Mouse (Mus musculus) testis, postnatal 14 days (tissue): ENCODE measurements around the gene Gm20708.

Experiments
- DNase-seq: peaks from one replicate; pipeline ENCODE4 v3.0.0; 2021; ENCODE audit warnings: low spot score

Gm20708 gene

DNA sequence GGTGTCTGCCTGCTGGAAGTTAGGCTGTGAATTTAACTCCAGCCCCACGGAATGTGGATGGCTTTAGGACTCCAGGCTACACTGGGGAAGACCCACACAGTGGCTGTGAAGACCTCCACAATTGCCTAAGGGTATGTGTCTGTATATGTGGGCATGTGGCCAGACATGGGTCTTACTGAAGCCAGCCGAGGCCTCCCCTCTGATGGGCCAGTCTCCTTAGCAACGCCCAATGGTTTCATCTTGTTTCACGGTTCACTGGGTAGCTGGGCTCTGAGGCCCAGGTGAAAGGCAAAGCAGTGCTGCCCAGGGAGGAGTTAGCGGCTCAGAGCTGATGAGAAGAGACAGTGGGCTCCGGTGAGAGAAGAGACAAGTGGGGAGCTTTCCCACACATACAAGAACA, 56.5 kb downstream of the Gm20708 start:
- DNase-seq, result no peak

DNA sequence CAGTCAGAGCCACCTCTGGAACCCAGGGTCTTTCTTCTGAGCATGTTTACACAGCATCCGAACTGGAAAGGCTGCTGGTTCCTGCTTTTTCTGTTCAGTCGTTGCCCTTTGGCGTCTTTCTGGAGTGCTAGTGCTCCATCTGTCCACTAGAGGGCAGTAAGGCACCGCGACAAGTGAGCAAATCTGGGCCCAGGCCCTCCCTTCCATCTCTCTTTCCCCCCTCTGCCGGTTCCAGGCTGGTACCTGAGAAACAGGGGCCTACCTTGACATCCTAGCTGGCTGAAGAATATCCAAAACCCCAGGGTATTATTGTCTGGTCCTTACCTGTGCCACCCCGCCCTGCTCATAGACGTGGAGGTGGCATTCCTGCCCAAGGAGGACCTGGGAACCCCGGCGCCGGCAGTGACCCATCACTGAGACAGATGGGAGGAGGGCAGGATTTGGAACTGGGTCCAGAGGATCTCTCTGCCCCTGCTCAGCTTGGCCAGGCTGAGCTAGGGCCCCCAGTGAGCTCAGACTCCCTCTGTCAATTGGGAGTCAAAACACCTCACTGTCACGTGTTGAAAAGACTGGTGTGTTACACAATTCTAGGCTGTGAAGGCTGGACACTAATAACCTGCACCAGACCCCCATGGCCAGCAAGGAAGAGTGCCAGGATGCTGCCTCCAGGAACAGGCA, 61.4 kb downstream of the Gm20708 start:
- peak; percentile 62 for DNase-seq

DNA sequence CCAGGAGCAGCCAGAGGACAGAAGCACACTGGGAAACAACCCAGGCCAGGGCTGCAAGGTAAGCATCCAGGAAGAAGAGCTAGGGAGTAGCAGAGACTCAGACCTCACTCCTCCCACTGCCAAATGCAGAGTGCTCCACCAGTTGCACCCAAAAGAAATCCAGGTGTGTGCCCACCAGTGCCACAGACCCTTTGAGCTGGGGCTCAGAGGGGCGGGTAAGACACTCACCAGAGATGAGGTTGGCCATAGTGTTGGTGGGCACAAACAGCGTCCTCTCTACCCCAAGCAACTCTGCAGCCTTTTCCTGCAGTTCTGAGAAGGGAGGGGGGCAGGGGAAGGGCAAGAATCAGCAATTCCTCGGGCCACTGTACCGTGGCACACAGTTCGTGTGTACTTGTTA, 61.9 kb downstream of the Gm20708 start:
- DNase-seq, result no peak

DNA sequence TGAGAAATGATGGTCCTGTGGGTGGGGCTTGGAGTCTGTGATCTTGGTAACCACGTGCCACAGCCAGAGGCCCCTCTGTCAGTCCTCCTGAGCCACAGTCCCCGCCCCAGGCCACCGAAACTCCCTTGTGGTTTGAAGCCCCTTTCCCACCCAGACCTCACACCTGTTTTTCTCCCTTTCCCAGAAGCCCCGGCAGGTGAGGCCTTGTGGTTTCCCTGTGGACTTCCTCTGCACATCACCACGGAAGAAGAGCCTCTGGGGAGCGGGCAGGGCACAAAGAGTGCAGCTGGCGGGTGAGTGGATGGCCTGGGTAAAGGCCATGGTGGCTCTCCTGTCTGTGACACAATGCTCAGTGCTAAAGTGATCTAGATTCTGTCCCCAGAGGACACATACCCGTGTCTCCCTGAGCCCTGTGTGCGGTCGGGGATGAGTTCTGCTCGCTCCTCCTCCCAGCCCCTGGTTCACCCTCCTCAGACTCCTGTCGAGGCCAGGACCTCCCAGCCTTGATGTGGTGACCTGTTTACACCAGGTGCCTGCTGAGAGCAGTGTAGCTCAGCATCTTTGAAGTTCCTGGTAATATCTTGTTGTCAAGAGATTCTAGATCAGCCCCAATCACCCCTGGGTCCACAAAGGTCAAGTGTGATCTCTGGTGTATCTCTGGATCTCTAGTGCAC, 62.6 kb downstream of the Gm20708 start:
- DNase-seq, result no peak

DNA sequence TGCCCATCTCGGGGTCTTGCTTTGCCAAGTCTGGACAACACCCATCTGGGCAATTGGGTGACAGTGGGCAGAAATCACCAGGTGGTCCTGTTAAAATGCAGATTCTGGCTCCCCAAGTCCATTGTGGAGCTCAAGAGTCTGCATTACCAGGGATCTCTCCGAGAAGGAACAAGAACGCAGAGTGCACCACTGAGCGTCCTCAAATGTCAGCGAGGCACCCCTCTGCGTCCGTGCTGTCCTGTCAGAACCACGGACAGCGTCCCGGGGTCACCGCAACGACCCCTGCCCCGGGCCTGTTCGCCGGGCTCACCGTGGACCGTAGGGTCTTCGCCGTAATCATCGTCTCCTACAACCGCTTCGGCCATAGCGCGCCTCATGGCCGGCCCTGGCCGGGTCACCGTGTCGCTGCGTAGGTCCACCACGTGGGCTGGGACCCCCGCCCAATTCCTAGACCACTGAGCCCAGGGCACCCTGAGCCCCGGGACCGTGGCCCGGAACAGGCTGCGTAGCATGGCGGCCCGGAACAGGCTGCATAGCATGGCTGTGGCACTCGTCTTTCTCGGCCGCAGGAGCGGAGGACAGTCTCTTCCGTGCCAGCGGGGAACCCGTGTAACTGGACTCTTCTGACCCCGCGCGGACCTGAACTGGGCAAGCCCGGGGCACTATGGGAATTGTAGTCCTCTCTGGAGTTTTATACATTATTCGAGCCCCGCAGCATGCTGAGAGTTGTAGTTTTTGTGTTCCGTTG, 63.6 kb downstream of the Gm20708 start, which contains the start of gene Tha1:
Gene Tha1, minus strand, starts transcription at position 621 of the 748 bp plus-strand sequence.
- DNase-seq, result peak; percentile 76

DNA sequence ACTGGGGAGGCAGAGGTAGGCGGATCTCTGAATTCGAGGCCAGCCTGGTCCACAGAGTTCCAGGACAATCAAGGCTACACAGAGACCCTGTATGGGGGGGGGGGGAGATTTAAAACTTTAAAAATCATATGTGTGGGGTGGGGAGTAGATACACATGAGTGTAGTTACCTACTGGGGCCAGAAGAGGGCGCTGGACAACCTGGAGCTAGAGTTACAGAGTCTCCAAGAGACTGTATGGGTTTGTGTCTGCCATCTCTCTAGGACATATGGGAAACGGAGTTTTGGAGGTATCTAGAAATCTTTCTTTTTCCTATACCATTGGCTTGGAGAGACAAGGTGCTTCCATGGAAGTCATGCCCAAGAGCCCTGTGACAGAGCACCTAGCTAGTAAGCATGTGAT, 65.0 kb downstream of the Gm20708 start:
- no peak for DNase-seq

DNA sequence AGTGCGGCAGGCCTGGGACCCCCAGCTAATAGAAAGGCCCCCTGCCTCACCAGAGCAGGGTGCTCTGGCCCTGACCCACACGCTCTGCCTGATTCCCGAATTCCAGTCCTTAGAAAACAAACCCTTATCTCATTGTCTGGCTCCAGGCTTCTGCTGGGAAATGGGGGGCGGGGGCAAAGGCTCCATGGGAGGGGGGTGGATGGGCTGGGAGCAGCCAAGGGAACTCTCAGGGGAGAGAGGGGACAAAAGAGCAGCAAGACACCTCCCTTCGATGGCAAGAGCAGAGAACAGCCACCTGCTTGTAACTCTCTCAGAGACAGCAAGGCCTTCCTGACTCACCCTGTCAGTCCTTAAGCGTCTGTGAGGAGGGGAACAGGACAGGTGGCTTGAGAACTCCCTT, 66.2 kb downstream of the Gm20708 start:
- DNase-seq, result no peak

DNA sequence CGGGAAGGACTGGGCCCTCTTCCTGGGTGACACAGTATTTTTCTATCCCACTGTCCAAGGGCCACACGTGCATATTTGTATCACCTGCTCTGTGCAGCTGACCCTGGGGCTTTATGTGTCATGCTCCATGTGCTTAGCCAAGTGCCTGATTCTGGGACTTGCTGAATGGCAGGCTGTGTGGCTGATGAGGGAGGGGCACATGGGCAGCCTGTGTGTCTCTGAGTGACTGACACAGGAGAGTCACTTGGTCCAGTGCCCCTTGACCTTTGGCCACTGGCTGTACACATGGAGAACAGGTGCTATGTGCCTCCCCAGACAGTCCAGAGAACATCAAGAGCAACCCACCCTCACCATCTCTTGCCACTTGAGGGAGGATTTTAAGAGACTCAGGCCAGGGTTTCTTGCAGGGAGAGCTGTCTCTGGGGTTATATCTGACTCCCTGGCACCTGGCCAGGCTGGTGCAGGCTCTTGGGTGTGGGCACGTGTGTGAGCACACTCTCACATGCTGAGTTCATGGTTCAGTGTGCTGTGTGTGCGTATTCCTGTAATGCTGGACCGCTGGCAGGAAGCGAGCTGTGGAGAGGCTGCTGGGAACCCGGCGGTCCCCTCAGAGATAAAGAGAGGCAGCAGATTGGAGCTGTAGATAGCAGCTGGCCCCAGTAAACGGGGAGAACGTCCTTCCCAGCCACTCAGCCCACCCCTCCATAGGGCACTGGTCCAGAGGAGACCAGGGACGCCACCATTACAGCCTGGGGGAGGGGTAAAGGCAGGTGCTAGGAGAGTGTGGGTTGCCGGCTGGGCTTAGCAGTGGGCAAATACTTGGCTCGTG, 68.7 kb downstream of the Gm20708 start:
- DNase-seq, result no peak

DNA sequence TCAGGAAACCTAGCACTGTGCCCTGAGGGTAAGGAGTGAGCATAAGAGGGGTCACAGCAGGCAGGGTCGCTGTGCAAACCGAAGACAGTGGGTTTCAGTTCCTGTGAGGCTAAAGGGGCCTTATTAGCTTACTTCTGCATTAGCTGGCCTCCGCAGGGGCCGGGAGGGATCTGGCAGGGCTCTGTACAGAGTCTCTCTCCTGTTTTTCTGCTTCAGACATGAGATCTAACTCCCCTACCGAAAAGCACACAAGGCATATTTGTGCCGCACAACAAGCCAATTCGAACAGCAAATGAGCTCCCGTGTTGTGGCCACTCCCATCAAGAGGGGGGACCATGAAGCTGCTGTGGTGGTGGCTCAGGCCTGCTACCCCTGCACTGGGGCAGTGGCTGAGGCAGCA, 69.4 kb downstream of the Gm20708 start:
- no peak for DNase-seq

DNA sequence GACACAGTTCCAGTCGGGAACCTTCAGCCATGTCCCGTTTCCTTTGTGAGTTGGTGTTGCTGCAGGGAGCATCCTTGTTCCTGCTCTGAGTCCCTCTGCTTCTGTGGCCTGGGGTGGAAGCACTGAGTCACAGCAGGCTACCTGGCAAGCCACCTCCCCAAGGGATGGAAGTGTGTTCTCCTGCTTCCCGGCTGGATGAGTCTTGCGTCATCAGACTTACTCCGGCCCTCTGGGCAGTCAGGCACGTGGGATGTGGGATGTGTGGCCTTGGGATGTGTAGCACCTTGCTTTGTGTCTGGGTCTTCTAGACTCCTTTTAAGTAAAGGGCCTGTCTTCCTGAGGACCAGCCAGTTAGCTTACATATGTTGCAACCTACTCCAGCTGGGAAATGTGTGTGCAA, 70.2 kb downstream of the Gm20708 start:
- no peak for DNase-seq

DNA sequence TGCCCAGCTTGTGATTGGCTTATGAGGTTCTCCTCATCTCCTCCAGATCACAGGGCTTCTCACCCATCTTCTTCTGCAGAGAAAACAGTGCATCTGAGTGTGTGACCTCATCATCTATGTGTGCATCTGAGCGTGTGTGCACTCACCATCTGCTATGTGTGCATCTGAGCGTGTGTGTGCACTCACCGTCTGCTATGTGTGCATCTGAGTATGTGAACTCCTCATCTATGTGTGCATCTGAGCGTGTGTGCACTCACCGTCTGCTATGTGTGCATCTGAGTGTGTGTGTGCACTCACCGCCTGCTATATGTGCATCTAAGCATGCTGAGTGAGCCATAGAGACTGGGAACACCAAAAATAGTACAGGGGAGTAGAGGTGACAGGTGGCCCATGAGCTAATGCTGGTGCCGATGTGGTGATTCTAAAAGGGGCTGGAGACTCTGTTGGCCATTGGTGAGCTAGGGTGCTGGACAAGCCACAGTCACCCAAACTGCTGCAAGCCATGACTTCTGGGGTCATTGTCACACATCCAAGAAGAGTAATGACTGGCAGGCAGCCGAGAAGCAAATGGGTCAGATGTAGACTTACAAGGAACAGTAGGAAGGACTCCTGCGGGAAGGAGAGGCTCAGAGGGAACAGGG, 71.0 kb downstream of the Gm20708 start:
- DNase-seq, result no peak

DNA sequence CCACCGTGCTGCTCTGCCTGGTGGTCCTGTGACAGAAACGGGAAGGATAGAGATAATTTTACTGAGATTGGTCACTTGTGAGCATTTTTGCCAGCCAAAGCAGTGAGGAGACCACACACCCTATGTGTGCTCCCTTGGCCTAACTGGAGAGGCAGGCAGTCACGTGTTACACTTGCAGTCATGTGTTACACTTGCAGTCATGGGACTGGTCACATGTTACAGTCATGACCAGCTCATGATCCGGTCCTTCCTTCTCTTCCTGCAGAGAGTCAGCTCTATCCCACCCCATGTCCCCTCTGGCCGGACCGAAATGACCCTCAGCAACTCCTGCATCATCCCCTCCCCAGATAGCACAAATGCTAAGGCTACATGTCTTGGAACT, 71.5 kb downstream of the Gm20708 start:
- no peak for DNase-seq

DNA sequence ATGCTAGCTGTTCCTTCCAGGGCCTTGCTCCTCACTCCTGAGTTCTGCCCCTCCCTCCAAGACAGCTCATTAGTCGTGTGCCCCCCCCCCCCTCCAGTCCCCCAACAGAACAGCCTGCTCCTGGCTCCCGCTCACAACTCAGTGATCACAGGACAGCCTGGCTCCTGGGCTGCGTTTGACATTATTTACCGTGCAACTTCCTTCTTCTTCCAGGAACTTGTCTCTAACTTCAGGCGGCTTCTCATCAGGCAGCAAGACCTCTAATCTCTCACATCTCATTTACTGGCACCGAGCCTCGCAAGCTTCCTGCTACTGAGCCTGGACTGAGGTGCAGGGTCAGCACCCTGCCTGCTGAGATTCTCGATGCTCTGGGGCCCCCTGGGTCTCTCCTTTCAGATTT, 72.3 kb downstream of the Gm20708 start:
- DNase-seq, result peak; percentile 51

DNA sequence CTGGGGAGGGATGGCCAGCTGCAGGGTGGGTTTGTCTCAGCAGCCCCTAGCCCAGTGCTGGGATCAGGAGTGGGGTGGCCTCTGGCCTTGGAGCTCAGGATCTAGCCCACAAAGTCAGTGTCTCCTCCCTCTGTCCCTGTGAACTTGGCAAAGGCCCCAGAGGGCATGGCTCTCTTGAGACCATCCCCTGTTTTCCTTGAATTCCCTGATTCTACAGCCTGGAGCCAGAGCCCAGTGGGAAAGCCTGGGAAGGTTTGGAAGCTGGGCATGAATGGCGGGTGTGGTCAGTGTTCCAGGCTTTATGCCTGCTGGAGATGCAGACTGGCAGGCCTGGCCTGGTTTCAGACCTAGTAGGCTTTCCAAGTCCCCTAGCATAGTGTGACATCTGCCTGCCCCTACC, 72.7 kb downstream of the Gm20708 start:
- DNase-seq, result no peak

DNA sequence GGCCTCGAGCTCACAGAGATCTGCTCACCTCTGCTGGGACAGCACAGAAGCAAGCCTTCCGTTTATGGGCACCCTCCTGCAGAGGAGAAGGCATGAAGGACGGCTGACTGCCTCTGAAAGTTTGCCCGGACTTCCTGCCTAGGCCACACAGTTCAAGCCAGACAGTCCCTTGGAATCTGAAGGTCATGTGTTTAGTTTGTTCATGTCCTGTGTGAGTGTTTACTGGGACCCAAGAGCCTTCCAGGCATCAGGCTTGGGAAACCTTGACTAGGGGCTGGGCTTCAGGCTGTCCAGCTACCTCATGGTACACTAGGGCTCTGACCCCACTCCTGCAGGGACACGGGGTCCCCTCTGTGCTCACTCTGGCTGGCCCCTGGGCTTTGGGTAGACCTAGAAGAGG, 76.5 kb downstream of the Gm20708 start:
- no peak for DNase-seq

DNA sequence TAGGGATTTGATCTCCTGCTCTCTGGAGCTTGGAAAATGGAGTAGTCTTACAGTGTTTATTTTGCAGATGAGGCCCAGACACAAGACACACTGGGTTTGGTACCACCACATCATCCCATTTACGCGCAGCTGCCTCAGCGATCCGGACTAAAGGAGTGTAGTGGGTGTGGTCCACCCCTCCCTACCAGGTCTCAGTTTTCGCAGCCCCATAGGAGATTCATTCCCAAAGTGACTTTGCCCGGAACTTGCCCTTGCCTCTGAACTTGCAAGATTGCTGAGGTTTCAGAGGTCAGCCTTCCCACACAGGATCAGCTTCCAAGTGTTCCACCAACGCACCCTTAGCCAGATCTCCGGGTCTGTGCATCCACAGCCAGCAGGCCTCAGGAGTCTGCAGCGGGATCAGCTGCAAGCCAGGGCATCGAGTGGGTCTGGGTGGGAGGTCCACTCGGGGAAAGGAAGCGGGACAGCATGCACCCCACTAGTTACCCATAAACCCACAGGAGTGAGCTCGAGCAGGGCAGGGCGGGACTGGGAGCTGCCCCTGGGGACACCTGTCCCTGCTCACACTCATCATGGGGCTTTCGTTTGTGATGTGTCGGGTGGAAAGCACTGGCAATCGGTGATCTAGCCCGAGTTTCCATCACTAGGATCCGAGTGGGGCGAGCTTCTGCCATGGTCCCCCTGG, 78.8 kb downstream of the Gm20708 start:
- DNase-seq, result no peak

DNA sequence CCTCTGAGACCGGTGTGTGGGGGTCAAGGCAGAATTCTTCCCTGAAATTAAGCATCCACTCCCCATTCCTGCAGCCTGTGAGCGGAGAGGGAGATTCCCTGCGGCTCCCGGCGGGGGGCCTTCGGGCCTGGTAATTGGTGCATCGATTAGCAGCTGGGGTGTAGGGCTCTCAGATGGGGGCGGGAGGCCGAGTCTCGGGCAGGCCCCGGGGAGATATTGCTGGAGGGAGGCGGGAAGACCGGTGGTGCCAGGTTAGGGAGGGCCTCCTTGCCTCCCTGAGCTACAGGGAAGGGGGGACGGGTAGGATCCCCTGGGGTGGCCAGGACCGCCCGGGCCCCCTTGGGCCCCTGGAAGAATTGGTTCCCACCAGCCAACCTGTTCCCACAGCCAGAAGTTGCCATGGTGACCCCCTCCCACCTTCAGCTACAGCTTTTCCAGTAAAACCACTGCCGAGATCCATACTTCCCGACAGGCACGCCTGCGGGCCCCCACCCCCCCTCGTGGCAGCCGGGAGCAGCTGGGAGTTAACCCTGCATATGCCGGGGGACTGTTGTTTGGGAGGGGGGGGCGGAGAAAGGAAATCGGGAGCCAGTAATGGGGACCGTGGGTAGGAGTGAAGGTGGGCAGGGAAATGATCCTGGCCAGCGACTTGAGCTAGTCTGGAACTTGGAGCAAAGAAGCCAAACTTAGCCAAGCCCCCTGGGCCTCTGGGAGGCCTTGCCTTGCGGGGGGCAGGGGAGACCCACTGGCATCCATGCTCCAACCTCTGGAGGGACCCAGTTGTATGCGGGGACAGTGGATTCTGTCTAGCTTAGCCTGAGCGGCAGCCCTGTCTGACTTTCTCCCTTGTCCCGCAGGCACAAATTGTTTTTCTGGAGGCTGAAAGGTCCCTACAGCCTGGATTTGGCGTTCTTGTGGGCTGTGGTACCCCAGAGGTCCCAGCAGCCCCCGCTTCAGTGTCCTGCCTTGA, 79.7 kb downstream of the Gm20708 start:
- no peak for DNase-seq
